Mouse (Mus musculus) liver, embryonic 14.5 days (tissue): ENCODE data around the gene Cntf.

Experiments used
- CTCF ChIP-seq: IDR thresholded peaks from 2 replicates; pipeline ENCODE4 v1.5.1; 2016; ENCODE audit warnings: antibody characterized with exemption, low read depth, control low read depth
- EP300 ChIP-seq: IDR thresholded peaks from 2 replicates; pipeline ENCODE4 v1.6.1; 2016; ENCODE audit warnings: antibody characterized with exemption, low read depth

GRCm38 (mm10) chr19:12800621-12801020 is 35.2 kb upstream of the Cntf start:
- TF ChIP-seq CTCF (no peak), EP300 (no peak)
